Mouse (Mus musculus) monocyte, adult 59 days (primary cell): Measurements from ENCODE around the gene Gria3. TPM values are rescaled to one million over a fixed set of nuclear protein-coding genes. Genes with fewer than 3 reads are reported as not detected.

Source experiments
- total RNA-seq, 2 experiments: library from RNA; stranded (reverse); gene quantifications; one replicate each; pipeline ENCODE4 v1.2.4; 2023

Gria3 gene
- 1 to 10 TPM; 3.8 to 5.1 TPM for total RNA-seq

GRCm38 (mm10) chrX:41400058-41400904 is at the start of gene Gria3:
Gria3 (plus strand) TSS chrX:41400854.

